Mouse (Mus musculus) megakaryocyte, embryonic 14.5 days (primary cell): ENCODE results near the gene Prss46.

ENCODE experiments used
- FLI1 ChIP-seq: IDR thresholded peaks from 2 replicates; pipeline ENCODE4 v1.6.1; 2012; ENCODE audit warnings: low read length, inconsistent platforms, mixed read lengths
- GATA1 ChIP-seq: IDR thresholded peaks from 3 replicates; pipeline ENCODE4 v1.6.1; 2012; ENCODE audit warnings: mixed read lengths, low read length, inconsistent platforms, borderline replicate concordance

- TF ChIP-seq GATA1: no peak
- TF ChIP-seq FLI1: no peak
Measured at GRCm38 (mm10) chr9:110895507-110895906, 51.2 kb downstream of the Prss46 start.
